Mouse (Mus musculus) Patski (cell line): ENCODE data around the gene Samd9l. TPM values are rescaled to one million over a fixed set of nuclear protein-coding genes. Genes with fewer than 3 reads are reported as not detected.
"Not testable (repeated sequence)": the region's sequence is repeated elsewhere in the genome, so short reads cannot be mapped to it uniquely, and the experiment has no call there.

Source experiments
- ATAC-seq: fragments of 100-300 bp; one replicate; pipeline ENCODE4 v1.8.0; 2021
- CTCF ChIA-PET: fragments of 350-600 bp; sonication (Branson Sonifier 250); formaldehyde crosslinking; loops from one replicate; lab custom pipeline; 2022; ENCODE audit warnings: inconsistent platforms; lab: Charles Lee
- POLR2A ChIA-PET: fragments of 350-600 bp; sonication (Branson Sonifier 250); formaldehyde crosslinking; loops from one replicate; lab custom pipeline; 2022; ENCODE audit warnings: antibody characterized with exemption, inconsistent platforms; lab: Charles Lee
- DNase-seq: peaks from one replicate; pipeline ENCODE4 v3.0.0-alpha.2; 2011; ENCODE audit warnings: low read depth, low spot score
- H3K27me3 ChIP-seq: fragments of 371-371 bp; one replicate; pipeline ENCODE4 v1.5.1; 2021
- CTCF ChIP-seq: fragments of 100-300 bp; IDR thresholded peaks from one replicate; pipeline ENCODE4 v1.5.1; 2021
- in situ Hi-C: fragments of 300-500 bp; cut with MboI; formaldehyde crosslinking; loops from 3 replicates; pipeline ENCODE4 v1.11.1; 2018; ENCODE audit warnings: low pct_unique_long_range_greater_than_20kb, mixed read lengths
- polyA plus RNA-seq: library from polyadenylated mRNA; unstranded; gene quantifications from one replicate; pipeline ENCODE4 v1.2.3, GENCODE M21; 2021

The Samd9l gene
- polyA plus RNA-seq, 1 experiment from 2014 or later: 18.7 TPM

DNA sequence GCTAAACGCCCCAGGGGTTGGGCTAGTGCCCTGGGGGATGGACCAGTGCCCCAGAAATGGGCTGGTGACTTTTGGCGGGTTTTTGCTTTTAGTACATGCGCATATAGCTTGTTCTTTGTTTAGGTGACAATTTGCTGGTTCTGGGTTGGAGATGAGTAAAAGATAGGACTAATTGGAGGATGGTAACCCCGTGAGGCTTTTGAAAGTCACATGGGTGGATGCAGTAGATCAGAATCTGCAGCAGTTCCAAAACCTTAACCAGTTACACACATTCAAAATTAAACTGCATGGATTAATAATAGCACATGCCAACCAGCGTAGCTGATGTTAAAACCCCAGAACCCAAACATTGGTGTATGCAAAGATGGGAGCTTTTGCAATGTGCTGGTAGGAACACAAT is 57.9 kb downstream of the Samd9l start:
- no peak for TF ChIP-seq CTCF
- no peaks in the 10 kb centered on the region for H3K27me3 ChIP-seq
- in situ Hi-C loops: no loop called here
- ChIA-PET CTCF (no interaction called here), POLR2A (no interaction called here)
- no peak for ATAC-seq
- DNase-seq: no peak

DNA sequence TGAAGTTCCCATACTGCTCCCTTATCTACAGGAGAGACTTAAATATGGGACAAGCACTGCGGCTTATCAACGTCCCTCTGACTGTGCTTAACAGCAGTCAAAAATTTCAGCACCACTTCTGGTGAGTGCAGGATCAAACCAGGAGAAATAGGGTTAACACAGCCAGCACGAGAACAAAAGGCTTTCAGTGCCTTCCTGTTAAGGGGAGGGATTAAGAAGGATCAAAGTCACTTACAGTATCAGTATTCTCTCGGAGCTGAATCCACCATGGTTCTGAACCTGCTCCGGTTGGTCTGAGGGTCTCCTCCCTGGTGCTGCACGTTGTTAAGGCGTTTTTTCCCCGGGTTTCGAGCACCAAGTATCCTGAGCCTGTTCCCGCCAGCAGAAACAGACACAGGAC is 58.4 kb downstream of the Samd9l start:
- POLR2A ChIA-PET, CTCF ChIA-PET, in situ Hi-C loops, DNase-seq, ATAC-seq, H3K27me3 ChIP-seq: not testable (repeated sequence)

DNA sequence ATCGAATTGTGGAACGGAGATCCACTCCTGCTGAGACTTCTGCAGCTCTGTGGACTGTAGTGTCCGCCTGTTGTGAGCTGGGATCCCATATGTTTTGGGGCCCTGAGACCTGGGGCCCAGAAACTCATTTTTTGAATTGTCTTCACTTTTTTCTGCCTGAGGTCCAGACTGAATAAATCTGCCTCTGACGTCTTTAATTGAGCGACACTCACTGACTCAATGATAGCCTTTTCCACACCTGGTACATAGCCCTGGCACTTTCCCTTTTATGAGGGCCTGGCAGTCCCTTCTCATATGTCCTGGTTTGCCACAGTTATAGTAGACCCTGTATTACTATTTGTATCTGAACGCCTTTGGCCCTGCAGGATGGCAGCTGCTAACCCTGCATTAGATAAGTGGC is 60.2 kb downstream of the Samd9l start:
- in situ Hi-C loops, H3K27me3 ChIP-seq, ATAC-seq, CTCF ChIA-PET, DNase-seq, POLR2A ChIA-PET: not testable (repeated sequence)

Other genes starting within 250 kb of the Samd9l start
- gene Hepacam2, start 98.7 kb upstream of the Samd9l start, polyA plus RNA-seq: 0.23 TPM
- gene Vps50, start 98.8 kb upstream of the Samd9l start, polyA plus RNA-seq: 28.6 TPM